Mouse (Mus musculus) liver, embryonic 15.5 days (tissue): Measurements from ENCODE around the gene A3galt2. TPM values are rescaled to one million over a fixed set of nuclear protein-coding genes. Genes with fewer than 3 reads are reported as not detected.

ENCODE experiments used
- polyA plus RNA-seq: library from polyadenylated mRNA; unstranded; fragments of >200 nt; fragmentation: Nextera tagmentation; extraction: Ambion mirVana; gene quantifications from 2 replicates; pipeline ENCODE4 v1.2.1, GENCODE M21; 2015

A3galt2 gene
- polyA plus RNA-seq, 1 experiment from 2014 or later: not detected

Other genes with a start within 250 kb of the A3galt2 start
- gene Zscan20, start 145.3 kb upstream of the A3galt2 start, polyA plus RNA-seq: 0.79 and 0.84 TPM in 2 replicates
- gene Tlr12, start 136.7 kb upstream of the A3galt2 start, polyA plus RNA-seq: 1.2 and 1.9 TPM in 2 replicates
- 14.3 and 15.0 TPM in 2 replicates for gene Phc2, start 100.7 kb upstream of the A3galt2 start, polyA plus RNA-seq
- gene Zfp362, start 50.7 kb downstream of the A3galt2 start, polyA plus RNA-seq: 6.5 and 6.8 TPM in 2 replicates
- 0.18 and 0.20 TPM in 2 replicates for gene Trim62, start 128.2 kb downstream of the A3galt2 start, polyA plus RNA-seq
- gene Azin2, start 207.1 kb downstream of the A3galt2 start, polyA plus RNA-seq: 0.71 and 0.77 TPM in 2 replicates
- 119 and 121 TPM in 2 replicates for gene Ak2, start 236.6 kb downstream of the A3galt2 start, polyA plus RNA-seq